In genomic region chr10:78787566-78788087, GRCm38 (mm10) we compare ENCODE assay signal across 8 mouse cellular contexts. TPM values are rescaled to one million over a fixed set of nuclear protein-coding genes. Genes with fewer than 3 reads are reported as not detected.
DNase-seq lines count a peak whose midpoint lies in the region; ATAC-seq and TF ChIP-seq lines count a peak whose summit lies in the region.
"Had no signal": no experiment of that assay in that cellular context is flagged by ENCODE, and none has a peak within 500 bp of the region (broad histone marks: within the 10 kb centered on the region; RNA-seq: fewer than 3 reads in every experiment).

No protein-coding gene starts in this region.

- H3K9me3 ChIP-seq in forebrain, embryonic 14.5 days (replicated peaks; ENCODE audit: control insufficient read depth, low read length) = no peaks in the 10 kb centered on the region
- H3K9me3 ChIP-seq in heart, embryonic 15.5 days (replicated peaks) = no peaks in the 10 kb centered on the region
- H3K9me3 ChIP-seq in kidney, postnatal 0 days (replicated peaks; ENCODE audit: low read length) = no peaks in the 10 kb centered on the region
- no peaks in the 10 kb centered on the region for H3K9me3 ChIP-seq in limb, embryonic 14.5 days (ENCODE audit: control insufficient read depth, low read length)
- no peaks in the 10 kb centered on the region for H3K9me3 ChIP-seq in midbrain, postnatal 0 days (ENCODE audit: low read length)

- TF ChIP-seq POLR2A in limb, embryonic 14.5 days (IDR thresholded peaks at IDR 0.05; ENCODE audit: borderline replicate concordance, extremely low read depth, insufficient read depth, insufficient read length) = peak; percentile 19; the same call in 1 of the 2 replicates
- peak; percentile 59; the same call in 1 of the 2 replicates for TF ChIP-seq POLR2A in testis, adult 2 months (IDR thresholded peaks at IDR 0.05; ENCODE audit: control insufficient read depth, low read depth, low read length)

- TF ChIP-seq CTCF in kidney, postnatal 0 days (IDR thresholded peaks at IDR 0.05; ENCODE audit: low read depth) = no peak; the same call in 1 of the 2 replicates
- peak; percentile 52 for TF ChIP-seq CTCF in midbrain, postnatal 0 days (IDR thresholded peaks at IDR 0.05)
- no peak for TF ChIP-seq CTCF in testis, adult 2 months (IDR thresholded peaks at IDR 0.05; ENCODE audit: control insufficient read depth, insufficient read depth, insufficient replicate concordance, low read depth, low read length)

- peak; percentile 84 for DNase-seq in cerebellum, adult 8-10 months
- peak; percentile 88 for DNase-seq in forebrain, embryonic 14.5 days (ENCODE audit: low spot score)
- DNase-seq in kidney, postnatal 0 days (ENCODE audit: low spot score) = peak; percentile 89
- peak; percentile 78 for DNase-seq in limb, embryonic 14.5 days (ENCODE audit: low spot score)
- DNase-seq in midbrain, postnatal 0 days (ENCODE audit: low spot score) = peak; percentile 94

- H3K4me3 ChIP-seq in forebrain, embryonic 14.5 days (ENCODE audit: low read depth, low read length) = peak overlapping the region; percentile 36
- H3K4me3 ChIP-seq in heart, embryonic 15.5 days = peak overlapping the region; percentile 48
- peak overlapping the region; percentile 37 for H3K4me3 ChIP-seq in kidney, postnatal 0 days (replicated peaks; ENCODE audit: low read depth, low read length)
- H3K4me3 ChIP-seq in limb, embryonic 14.5 days (replicated peaks; ENCODE audit: low read length) = peak overlapping the region; percentile 45
- peak overlapping the region; percentile 43 for H3K4me3 ChIP-seq in midbrain, postnatal 0 days (ENCODE audit: low read depth, low read length)
- H3K4me3 ChIP-seq in testis, adult 2 months (ENCODE audit: control insufficient read depth, low read depth, low read length) = peak overlapping the region; percentile 51

- peak overlapping the region; percentile 55 for H3K9ac ChIP-seq in forebrain, embryonic 14.5 days (ENCODE audit: low read length)
- peak overlapping the region; percentile 46; the same call in 1 of the 2 replicates for H3K9ac ChIP-seq in heart, embryonic 15.5 days
- peak overlapping the region; percentile 57; the same call in 1 of the 2 replicates for H3K9ac ChIP-seq in kidney, postnatal 0 days (ENCODE audit: low read depth, low read length)
- peak overlapping the region; percentile 60 for H3K9ac ChIP-seq in limb, embryonic 14.5 days (ENCODE audit: low read depth, low read length, severe bottlenecking)
- peak overlapping the region; percentile 63 for H3K9ac ChIP-seq in midbrain, postnatal 0 days (replicated peaks; ENCODE audit: low read length, poor library complexity, severe bottlenecking)
- H3K9ac ChIP-seq: liver, embryonic 14.5 days had no signal

- H3K4me2 ChIP-seq in forebrain, embryonic 14.5 days (ENCODE audit: low read length) = peak overlapping the region; percentile 52
- peak overlapping the region; percentile 71 for H3K4me2 ChIP-seq in heart, embryonic 15.5 days
- peak overlapping the region; percentile 74 for H3K4me2 ChIP-seq in kidney, postnatal 0 days (ENCODE audit: low read length)
- H3K4me2 ChIP-seq in limb, embryonic 14.5 days (replicated peaks; ENCODE audit: low read depth, low read length, severe bottlenecking) = peak overlapping the region; percentile 66
- peak overlapping the region; percentile 55 for H3K4me2 ChIP-seq in midbrain, postnatal 0 days (ENCODE audit: low read depth, low read length, poor library complexity, severe bottlenecking)

- H3K27ac ChIP-seq in forebrain, embryonic 14.5 days (ENCODE audit: low read depth, low read length) = peak overlapping the region; percentile 69
- 0 out of 2 replicates have a peak overlapping the region, but pooled peaks have one; percentile 15 for H3K27ac ChIP-seq in heart, embryonic 15.5 days
- H3K27ac ChIP-seq in kidney, postnatal 0 days = 0 out of 2 replicates have a peak overlapping the region, but pooled peaks have one; percentile 13
- H3K27ac ChIP-seq in limb, embryonic 14.5 days (replicated peaks; ENCODE audit: low read depth, low read length) = no peak overlapping the region; the same call in none of the 2 replicates
- peak overlapping the region; percentile 79 for H3K27ac ChIP-seq in midbrain, postnatal 0 days (ENCODE audit: low read depth, low read length)
- H3K27ac ChIP-seq in testis, adult 2 months (ENCODE audit: control insufficient read depth, insufficient read depth, low read depth, low read length) = no peak overlapping the region
- H3K27ac ChIP-seq: liver, embryonic 14.5 days had no signal

- no peaks in the 10 kb centered on the region for H3K36me3 ChIP-seq in forebrain, embryonic 14.5 days (ENCODE audit: control insufficient read depth, insufficient read depth, low read length)
- H3K36me3 ChIP-seq in heart, embryonic 15.5 days = no peaks in the 10 kb centered on the region
- H3K36me3 ChIP-seq in kidney, postnatal 0 days (ENCODE audit: insufficient read depth, low read length) = no peaks in the 10 kb centered on the region
- no peaks in the 10 kb centered on the region for H3K36me3 ChIP-seq in limb, embryonic 14.5 days (ENCODE audit: control insufficient read depth, insufficient read depth, low read length)
- H3K36me3 ChIP-seq in midbrain, postnatal 0 days (ENCODE audit: insufficient read depth, low read length) = 0 out of 2 replicates have a peak, but pooled peaks cover 4% of the 10 kb centered on the region
- no peaks in the 10 kb centered on the region for H3K36me3 ChIP-seq in testis, adult 2 months (ENCODE audit: control insufficient read depth, insufficient read depth, low read length)

- no peaks in the 10 kb centered on the region for H3K27me3 ChIP-seq in forebrain, embryonic 14.5 days (replicated peaks; ENCODE audit: control insufficient read depth, insufficient read depth, low read length)
- H3K27me3 ChIP-seq in heart, embryonic 15.5 days = no peaks in the 10 kb centered on the region
- no peaks in the 10 kb centered on the region for H3K27me3 ChIP-seq in kidney, postnatal 0 days (ENCODE audit: insufficient read depth, low read length)
- H3K27me3 ChIP-seq in limb, embryonic 14.5 days (ENCODE audit: control insufficient read depth, insufficient read depth, low read length) = no peaks in the 10 kb centered on the region
- H3K27me3 ChIP-seq in midbrain, postnatal 0 days (ENCODE audit: insufficient read depth, low read length) = no peaks in the 10 kb centered on the region
- no peaks in the 10 kb centered on the region for H3K27me3 ChIP-seq in testis, adult 2 months (ENCODE audit: control insufficient read depth, insufficient read depth, low read length)

- peaks cover 7% of the 10 kb centered on the region for H3K4me1 ChIP-seq in forebrain, embryonic 14.5 days (ENCODE audit: control insufficient read depth, insufficient read depth, low read length)
- H3K4me1 ChIP-seq in heart, embryonic 15.5 days (replicated peaks) = 0 out of 2 replicates have a peak, but pooled peaks cover 3% of the 10 kb centered on the region
- H3K4me1 ChIP-seq in kidney, postnatal 0 days (replicated peaks; ENCODE audit: insufficient read depth, low read length) = no peaks in the 10 kb centered on the region
- 0 out of 2 replicates have a peak, but pooled peaks cover 4% of the 10 kb centered on the region for H3K4me1 ChIP-seq in limb, embryonic 14.5 days (ENCODE audit: control insufficient read depth, insufficient read depth, low read length)
- H3K4me1 ChIP-seq in midbrain, postnatal 0 days (ENCODE audit: insufficient read depth, low read length) = peaks cover 10% of the 10 kb centered on the region; the same call in 1 of the 2 replicates
- peaks cover 7% of the 10 kb centered on the region for H3K4me1 ChIP-seq in testis, adult 2 months (ENCODE audit: control insufficient read depth, insufficient read depth, low read length)

- ATAC-seq in forebrain, embryonic 14.5 days = peak; percentile 96
- peak; percentile 85 for ATAC-seq in heart, embryonic 15.5 days (replicated peaks; ENCODE audit: insufficient number of reproducible peaks, insufficient read depth, low FRiP score, low read depth)
- peak; percentile 93 for ATAC-seq in kidney, postnatal 0 days (replicated peaks; ENCODE audit: low FRiP score, low read depth)
- peak; percentile 94 for ATAC-seq in limb, embryonic 14.5 days (ENCODE audit: low FRiP score, low read depth)
- ATAC-seq in midbrain, postnatal 0 days (ENCODE audit: low FRiP score) = peak; percentile 97

- WGBS in forebrain, embryonic 14.5 days = 8% methylated on average over 22 of the region's 22 CpGs
- WGBS in heart, embryonic 15.5 days = 7% methylated on average over 22 of the region's 22 CpGs
- 2% methylated on average over 22 of the region's 22 CpGs for WGBS in kidney, postnatal 0 days
- WGBS in limb, embryonic 14.5 days = 4% methylated on average over 22 of the region's 22 CpGs
- WGBS in midbrain, postnatal 0 days = 3% methylated on average over 22 of the region's 22 CpGs

RNA-seq across cellular contexts. Expression of gene Slc1a6, which starts 7.3 kb away (rescaled TPM):
- 2.9 and 3.4 TPM in 2 replicates for polyA plus RNA-seq in forebrain, embryonic 14.5 days (2014; fragmentation: Nextera tagmentation; extraction: Ambion mirVana)
- polyA plus RNA-seq in heart, embryonic 15.5 days (2015; fragmentation: Nextera tagmentation; extraction: Ambion mirVana) = 0.47 and 0.76 TPM in 2 replicates
- 0.34 and 0.59 TPM in 2 replicates for polyA plus RNA-seq in kidney, postnatal 0 days (2015; fragmentation: Nextera tagmentation; extraction: Ambion mirVana)
- polyA plus RNA-seq in limb, embryonic 14.5 days (2012; rRNA removed) = 2.7 and 4.0 TPM in 2 replicates
- polyA plus RNA-seq in limb, embryonic 14.5 days (2014; fragmentation: Nextera tagmentation; extraction: Ambion mirVana) = 0.78 and 0.79 TPM in 2 replicates
- total RNA-seq in midbrain, postnatal 0 days (2014; rRNA removed) = 45.9 and 66.1 TPM in 2 replicates
- 30.7 and 33.4 TPM in 2 replicates for polyA plus RNA-seq in midbrain, postnatal 0 days (2015; fragmentation: Nextera tagmentation; extraction: Ambion mirVana)
- polyA plus RNA-seq in testis, adult 2 months (2012; rRNA removed) = 0.65 and 0.85 TPM in 2 replicates

RNA-seq across cellular contexts. Expression of gene Ccdc105, which starts 34.8 kb away (rescaled TPM):
- 0.17 and 0.24 TPM in 2 replicates for polyA plus RNA-seq in forebrain, embryonic 14.5 days (2014; fragmentation: Nextera tagmentation; extraction: Ambion mirVana)
- polyA plus RNA-seq in heart, embryonic 15.5 days (2015; fragmentation: Nextera tagmentation; extraction: Ambion mirVana) = not detected in 2 replicates
- not detected in 2 replicates for polyA plus RNA-seq in kidney, postnatal 0 days (2015; fragmentation: Nextera tagmentation; extraction: Ambion mirVana)
- polyA plus RNA-seq in limb, embryonic 14.5 days (2012; rRNA removed) = 0.06 TPM in 1 of 2 replicates, not detected in the other
- polyA plus RNA-seq in limb, embryonic 14.5 days (2014; fragmentation: Nextera tagmentation; extraction: Ambion mirVana) = 0.14 TPM in 1 of 2 replicates, not detected in the other
- total RNA-seq in midbrain, postnatal 0 days (2014; rRNA removed) = 0.22 TPM in 1 of 2 replicates, not detected in the other
- polyA plus RNA-seq in midbrain, postnatal 0 days (2015; fragmentation: Nextera tagmentation; extraction: Ambion mirVana) = 0.23 and 0.26 TPM in 2 replicates
- 93.9 and 119 TPM in 2 replicates for polyA plus RNA-seq in testis, adult 2 months (2012; rRNA removed)
- polyA plus RNA-seq: liver, embryonic 14.5 days had no signal

Comparison
In these comparisons a context has a peak if more than half of its experiments do, and no peak if none do; other contexts are left out.
1. H3K27ac ChIP-seq: peak in forebrain, embryonic 14.5 days (single experiment), heart, embryonic 15.5 days (single experiment), kidney, postnatal 0 days (single experiment) and midbrain, postnatal 0 days (single experiment); none in limb, embryonic 14.5 days (single experiment) and testis, adult 2 months (single experiment).
2. RNA of gene Ccdc105, which starts 34.8 kb away (polyA plus RNA-seq): 93.9 to 119 TPM in testis, adult 2 months; 0.17 to 0.24 TPM in forebrain, embryonic 14.5 days, 0.23 to 0.26 TPM in midbrain, postnatal 0 days, 0.06 to 0.14 TPM in limb, embryonic 14.5 days, not detected in heart, embryonic 15.5 days and not detected in kidney, postnatal 0 days; every median in the first group is over 10 times any median in the second.
3. Peak in every context shown above with its lines, with median percentiles within 50 percentile points of each other: DNase-seq, ATAC-seq, H3K4me2 ChIP-seq, H3K4me3 ChIP-seq and H3K9ac ChIP-seq.